Mouse (Mus musculus): ENCODE measurements around the gene Frat2. TPM values are rescaled to one million over a fixed set of nuclear protein-coding genes. Genes with fewer than 3 reads are reported as not detected.
"Not testable (repeated sequence)": the region's sequence is repeated elsewhere in the genome, so short reads cannot be mapped to it uniquely, and the experiment has no call there.

The Frat2 gene
- total RNA-seq (2015; ENCODE audit: low replicate concordance): 5.4 TPM in 2 replicates
- 2.6 and 3.9 TPM in 2 replicates for total RNA-seq (2017; ENCODE audit: low replicate concordance)

GRCm38 (mm10) chr19:41847992-41848851, at the start of gene Frat2:
Gene Frat2 (minus strand): TSS chr19:41848132.
- ATAC-seq (replicated peaks; ENCODE audit: low FRiP score, poor library complexity, severe bottlenecking): peak; percentile 96

GRCm38 (mm10) chr19:41896319-41896711, 48.4 kb upstream of the Frat2 start:
- ATAC-seq (replicated peaks; ENCODE audit: low FRiP score, poor library complexity, severe bottlenecking): no peak

- ATAC-seq (replicated peaks; ENCODE audit: low FRiP score, poor library complexity, severe bottlenecking): peak; percentile 94
Measured at GRCm38 (mm10) chr19:41895460-41896318, 47.8 kb upstream of the Frat2 start, which contains the start of gene Rrp12. Gene Rrp12 (minus strand): TSS chr19:41896173.

GRCm38 (mm10) chr19:41894959-41895358, 47.0 kb upstream of the Frat2 start:
- ATAC-seq (replicated peaks; ENCODE audit: low FRiP score, poor library complexity, severe bottlenecking): no peak

GRCm38 (mm10) chr19:41888191-41888590, 40.3 kb upstream of the Frat2 start:
- no peak for ATAC-seq (replicated peaks; ENCODE audit: low FRiP score, poor library complexity, severe bottlenecking)

DNA sequence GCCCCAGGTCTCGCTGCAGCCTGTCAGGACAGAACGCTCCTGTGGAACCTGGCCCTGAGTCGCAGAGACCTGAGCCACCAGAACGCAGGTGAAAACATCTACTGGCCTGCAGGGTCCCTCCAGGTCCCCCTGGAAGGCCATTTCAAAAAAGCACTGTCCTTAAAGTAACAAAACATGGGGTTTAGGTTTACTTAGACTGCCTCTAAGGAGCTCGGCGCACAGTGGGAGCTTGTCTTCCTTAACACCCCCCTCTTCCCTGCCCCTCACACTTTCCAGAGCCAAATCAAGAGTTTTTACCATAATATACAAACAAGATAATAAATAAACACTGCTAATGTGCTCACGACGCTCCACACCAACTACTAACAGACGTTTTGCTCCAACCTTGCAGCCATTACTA, 36.0 kb upstream of the Frat2 start:
- ATAC-seq (replicated peaks; ENCODE audit: low FRiP score, poor library complexity, severe bottlenecking): no peak

GRCm38 (mm10) chr19:41881842-41882241, 33.9 kb upstream of the Frat2 start:
- no peak for ATAC-seq (replicated peaks; ENCODE audit: low FRiP score, poor library complexity, severe bottlenecking)

DNA sequence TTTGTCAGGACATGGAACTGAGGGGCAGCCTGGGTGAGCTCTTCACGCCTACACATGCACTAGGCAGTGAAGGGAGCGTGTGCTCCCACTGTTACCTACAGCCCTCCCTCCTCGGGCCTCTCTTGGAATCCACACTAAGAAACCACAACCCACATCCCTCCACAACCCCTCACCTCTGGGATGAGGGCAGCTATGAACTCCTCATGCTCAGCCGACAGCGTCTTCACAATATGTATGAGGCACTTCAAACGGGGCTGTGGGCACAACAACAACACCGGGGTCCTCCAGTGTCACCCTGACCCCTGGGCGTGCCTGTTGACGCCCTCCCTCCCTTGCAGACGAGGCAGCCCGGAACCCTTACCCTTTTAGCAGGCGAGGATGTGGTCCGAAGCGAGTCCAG, 26.4 kb upstream of the Frat2 start:
- ATAC-seq (replicated peaks; ENCODE audit: low FRiP score, poor library complexity, severe bottlenecking): no peak

GRCm38 (mm10) chr19:41872285-41872684, 24.4 kb upstream of the Frat2 start:
- ATAC-seq (replicated peaks; ENCODE audit: low FRiP score, poor library complexity, severe bottlenecking): no peak

DNA sequence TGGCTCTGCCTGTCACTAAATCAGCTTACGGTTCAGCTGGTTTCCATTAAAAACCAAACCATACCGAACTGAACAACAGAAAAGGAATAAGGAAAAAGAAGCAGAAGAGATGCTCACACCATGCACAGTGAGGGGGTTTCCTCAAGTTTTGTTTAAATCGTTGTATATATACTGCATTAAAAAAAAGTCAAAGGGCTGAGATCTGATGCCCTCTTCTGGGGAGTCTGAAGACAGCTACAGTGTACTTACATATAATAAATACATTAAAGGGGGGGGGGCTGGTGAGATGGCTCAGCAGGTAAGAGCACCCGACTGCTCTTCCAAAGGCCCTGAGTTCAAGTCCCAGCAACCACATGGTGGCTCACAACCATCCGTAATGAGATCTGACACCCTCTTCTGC, 22.0 kb upstream of the Frat2 start:
- ATAC-seq (replicated peaks; ENCODE audit: low FRiP score, poor library complexity, severe bottlenecking): not testable (repeated sequence)

DNA sequence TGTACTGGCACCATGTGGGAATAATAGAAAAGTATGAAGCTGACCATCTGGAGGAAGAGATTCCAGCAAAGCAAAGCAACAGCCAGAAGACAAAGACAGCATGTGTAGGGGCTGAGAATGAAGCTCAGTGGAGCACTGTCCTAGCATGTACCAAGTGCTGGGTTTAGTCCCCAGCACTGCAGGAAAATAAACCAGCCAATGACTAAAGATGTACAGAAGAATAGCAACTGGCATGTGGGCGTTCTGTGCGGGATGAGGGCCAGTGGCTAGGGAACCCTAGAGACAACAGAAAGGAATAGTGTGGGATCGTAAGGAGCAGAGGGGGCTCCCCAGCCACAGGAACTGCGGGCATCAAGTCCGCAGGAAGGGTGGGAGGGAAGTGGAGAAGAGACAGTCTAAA, 21.4 kb upstream of the Frat2 start:
- ATAC-seq (replicated peaks; ENCODE audit: low FRiP score, poor library complexity, severe bottlenecking): no peak

DNA sequence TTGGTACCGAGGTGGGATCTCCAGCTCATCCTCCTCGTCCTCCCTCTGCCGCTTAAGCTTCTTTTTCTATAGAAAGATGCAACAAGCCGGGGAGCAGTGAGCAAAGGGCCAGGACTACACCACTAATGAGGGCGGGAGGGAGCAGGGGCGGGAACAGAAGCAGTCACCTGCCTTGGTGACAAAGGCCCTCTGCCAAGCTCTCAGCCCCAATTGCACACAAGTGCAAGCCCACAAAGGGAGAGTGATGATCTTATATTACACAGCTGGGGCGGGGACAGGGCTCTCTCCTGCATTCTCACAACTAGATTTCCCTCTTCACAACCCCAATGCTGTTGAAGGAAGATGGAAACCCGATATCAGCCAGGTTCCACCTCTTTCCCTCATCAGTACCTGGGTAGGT, 18.8 kb upstream of the Frat2 start:
- no peak for ATAC-seq (replicated peaks; ENCODE audit: low FRiP score, poor library complexity, severe bottlenecking)

DNA sequence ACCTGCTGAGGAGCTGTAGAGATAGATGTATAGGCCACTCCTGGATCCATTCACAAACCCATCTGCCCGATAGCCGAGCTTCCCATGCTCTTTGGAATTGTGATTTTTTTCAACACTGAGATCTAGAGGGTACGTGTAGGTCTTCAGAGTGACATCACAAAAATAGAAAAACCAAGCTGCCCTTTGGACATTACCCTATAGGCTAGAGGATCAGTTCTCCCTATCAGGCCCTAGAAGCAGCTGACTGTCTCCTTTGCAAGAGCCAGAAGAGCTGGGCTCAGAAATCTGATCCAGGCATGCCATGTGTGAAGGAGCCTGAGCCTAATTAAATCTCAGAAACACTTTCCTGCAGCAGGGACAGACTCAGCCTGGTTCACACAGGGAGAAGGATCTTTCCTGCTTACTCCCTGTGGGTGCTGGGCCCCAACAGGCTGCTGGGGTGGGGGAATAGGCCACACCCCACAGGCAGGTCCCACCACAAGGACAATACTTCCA, 9.9 kb upstream of the Frat2 start:
- no peak for ATAC-seq (replicated peaks; ENCODE audit: low FRiP score, poor library complexity, severe bottlenecking)

DNA sequence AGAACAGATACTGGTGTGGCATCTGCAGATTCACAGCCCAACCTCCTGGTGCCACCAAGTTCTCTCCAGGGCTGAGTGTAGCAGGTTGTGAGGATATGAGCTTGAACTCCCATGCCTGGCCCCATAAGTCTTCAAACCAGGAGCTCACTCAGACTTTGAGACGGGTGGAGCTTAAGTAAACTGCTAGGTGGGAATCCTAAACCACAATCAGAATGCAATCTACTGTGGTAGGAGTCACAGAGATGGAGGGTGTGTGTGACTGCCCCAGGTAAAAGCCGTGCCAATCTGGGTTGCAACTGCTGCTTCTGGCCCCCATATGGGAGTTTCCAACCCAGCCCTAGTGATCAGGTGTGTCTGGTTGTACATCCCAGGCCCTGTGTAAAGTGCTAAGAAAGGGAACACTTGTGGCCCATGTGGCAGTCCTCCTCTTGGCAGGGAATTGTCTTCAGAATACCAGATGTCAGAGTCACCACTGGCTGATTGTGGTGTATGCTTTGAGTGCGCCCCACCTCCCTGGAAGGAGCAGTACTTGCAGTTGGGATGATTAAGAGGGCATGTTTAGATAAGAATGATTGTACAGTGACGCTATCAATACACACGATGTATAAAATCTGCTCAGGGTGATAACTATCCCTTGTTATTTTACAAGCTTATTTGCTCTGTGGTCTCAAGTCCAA, 9.3 kb upstream of the Frat2 start:
- ATAC-seq (replicated peaks; ENCODE audit: low FRiP score, poor library complexity, severe bottlenecking): 0 out of 2 replicates have a peak, but pooled peaks have one; percentile 9

DNA sequence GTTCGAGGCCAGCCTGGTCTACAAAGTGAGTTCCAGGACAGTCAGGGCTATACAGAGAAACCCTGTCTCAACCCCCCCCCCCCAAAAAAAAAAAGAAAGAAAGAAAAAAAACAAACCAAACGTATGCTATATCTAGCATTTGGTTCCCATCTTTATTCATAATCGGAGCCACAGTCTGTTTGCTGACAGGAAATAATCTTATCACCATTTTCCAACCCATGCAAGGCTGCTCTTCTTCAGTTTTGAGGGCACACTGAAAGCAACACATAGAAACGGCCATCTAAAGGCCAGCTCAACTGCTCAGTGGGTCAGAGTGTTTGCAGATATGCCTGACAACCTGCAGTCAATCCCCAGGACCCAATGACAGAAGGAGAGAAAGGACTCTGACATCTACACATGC, 4.5 kb upstream of the Frat2 start:
- no peak for ATAC-seq (replicated peaks; ENCODE audit: low FRiP score, poor library complexity, severe bottlenecking)

DNA sequence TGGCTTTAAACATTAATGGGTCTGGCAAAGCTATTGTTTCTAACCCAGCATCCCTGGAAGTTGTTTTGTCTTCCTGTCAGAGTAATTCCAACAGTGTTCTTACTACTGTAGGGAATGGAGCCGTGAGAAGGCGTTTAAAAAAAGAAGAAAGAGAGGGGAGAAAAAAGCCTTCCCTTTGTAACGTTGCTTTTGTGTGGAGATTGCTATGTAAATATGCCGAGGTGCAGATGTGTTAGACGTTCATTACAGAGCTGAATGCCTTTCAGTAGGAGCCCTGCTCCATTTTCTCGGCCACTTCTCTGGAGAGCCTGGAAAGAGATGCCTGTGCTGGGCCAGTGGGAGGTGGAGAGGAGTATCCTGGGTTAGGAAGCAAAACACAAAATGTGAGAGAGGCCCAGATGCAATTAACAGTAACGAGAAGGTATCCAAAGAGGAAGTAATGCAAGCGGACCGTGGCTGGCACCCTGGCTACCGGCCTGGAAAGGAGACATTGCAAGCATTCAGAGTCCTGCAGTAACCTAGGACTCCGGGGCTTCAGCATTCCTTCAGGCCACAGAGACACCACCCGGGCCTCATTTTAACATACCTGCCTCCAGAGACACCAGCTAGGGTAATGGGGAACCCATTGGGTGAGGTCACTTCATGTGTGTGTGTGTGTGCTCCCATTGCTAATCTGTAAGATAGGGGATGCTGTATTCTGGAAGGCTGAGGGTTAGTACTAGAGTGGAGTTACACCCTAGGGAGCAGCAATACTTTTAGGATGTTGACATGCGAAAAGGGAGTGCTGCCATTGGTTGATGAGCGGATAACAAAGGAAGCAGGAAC, 3.0 kb upstream of the Frat2 start:
- no peak for ATAC-seq (replicated peaks; ENCODE audit: low FRiP score, poor library complexity, severe bottlenecking)

GRCm38 (mm10) chr19:41850021-41850718, 2.2 kb upstream of the Frat2 start:
- no peak for ATAC-seq (replicated peaks; ENCODE audit: low FRiP score, poor library complexity, severe bottlenecking)

DNA sequence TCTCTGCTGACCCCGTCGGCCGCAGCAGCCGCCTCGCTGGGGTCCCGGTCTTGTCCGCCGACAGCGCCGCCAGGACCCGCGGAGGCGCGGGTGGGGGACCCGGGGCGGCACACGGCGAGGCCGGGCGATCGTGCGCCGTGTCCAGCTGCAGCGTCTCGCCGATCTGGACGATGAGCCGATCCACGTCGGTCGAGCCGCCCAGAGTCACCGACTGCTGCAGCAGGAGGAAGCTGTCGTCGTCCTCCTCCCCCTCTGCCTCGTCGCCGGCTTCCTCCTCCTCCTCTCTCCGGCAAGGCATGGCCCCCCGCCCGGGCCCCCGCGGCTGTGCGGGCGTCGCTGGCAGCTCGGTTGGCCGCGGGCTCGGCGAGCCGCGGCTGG, 329 bp downstream of the Frat2 start:
- not testable (repeated sequence) for ATAC-seq (replicated peaks; ENCODE audit: low FRiP score, poor library complexity, severe bottlenecking)
